Comparison of ENCODE assay signal across 18 mouse cellular contexts in genomic region chr14:24803001-24803655, GRCm38 (mm10).
DNase-seq lines count a peak whose midpoint lies in the region; ATAC-seq lines count a peak whose summit lies in the region.
"Had no signal": no experiment of that assay in that cellular context is flagged by ENCODE, and none has a peak within 500 bp of the region (broad histone marks: within the 10 kb centered on the region; RNA-seq: fewer than 3 reads in every experiment).

No protein-coding gene starts in this region.

- H3K4me1 ChIP-seq in kidney, embryonic 16.5 days (ENCODE audit: insufficient read depth, low read length): peaks cover 18% of the 10 kb centered on the region
- H3K4me1 ChIP-seq: liver, embryonic 13.5 days had no signal

- no peaks in the 10 kb centered on the region for H3K27me3 ChIP-seq in kidney, embryonic 16.5 days (ENCODE audit: insufficient read depth, low read length)
- H3K27me3 ChIP-seq: heart, embryonic 15.5 days; liver, embryonic 13.5 days had no signal

- peak overlapping the region; percentile 76; the same call in 1 of the 2 replicates for H3K27ac ChIP-seq in kidney, embryonic 16.5 days (ENCODE audit: low read length)
- H3K27ac ChIP-seq: heart, embryonic 15.5 days; hindbrain, postnatal 0 days; layer of hippocampus, adult 2 months; liver, embryonic 13.5 days had no signal

- 0 out of 2 replicates have a peak, but pooled peaks have one; percentile 35 for ATAC-seq in kidney, embryonic 16.5 days (ENCODE audit: low FRiP score, low TSS enrichment)
- ATAC-seq in megakaryocyte-erythroid progenitor cell, adult 5-6 weeks (replicated peaks; ENCODE audit: low FRiP score, low TSS enrichment, poor library complexity, severe bottlenecking): no peak
- ATAC-seq: forebrain, postnatal 0 days; hindbrain, postnatal 0 days; intestine, embryonic 16.5 days had no signal

- H3K4me3 ChIP-seq in kidney, embryonic 16.5 days (ENCODE audit: low read length): no peak overlapping the region
- H3K4me3 ChIP-seq: heart, embryonic 15.5 days; layer of hippocampus, adult 2 months; liver, embryonic 13.5 days had no signal

- H3K36me3 ChIP-seq in kidney, embryonic 16.5 days (ENCODE audit: insufficient read depth, low read length): no peaks in the 10 kb centered on the region
- H3K36me3 ChIP-seq: heart, embryonic 15.5 days; liver, embryonic 13.5 days had no signal

- no peaks in the 10 kb centered on the region for H3K9me3 ChIP-seq in kidney, embryonic 16.5 days (ENCODE audit: low read length)
- H3K9me3 ChIP-seq: heart, embryonic 15.5 days; liver, embryonic 13.5 days had no signal

- no peak overlapping the region for H3K4me2 ChIP-seq in kidney, embryonic 16.5 days (replicated peaks; ENCODE audit: low read depth, low read length)
- H3K4me2 ChIP-seq: heart, embryonic 15.5 days; liver, embryonic 13.5 days had no signal

- 48% methylated on average over 5 of the region's 5 CpGs for WGBS in kidney, embryonic 16.5 days

- H3K9ac ChIP-seq in kidney, embryonic 16.5 days (replicated peaks; ENCODE audit: low read length): no peak overlapping the region
- H3K9ac ChIP-seq: forebrain, postnatal 0 days; heart, embryonic 15.5 days; liver, embryonic 13.5 days had no signal

- DNase-seq in kidney, adult 18-20 months: peak; percentile 23
- no peak for DNase-seq in kidney, adult 8-10 months
- DNase-seq in 3134 (ENCODE audit: extremely low read depth, insufficient read length, low spot score): peak; percentile 32
- DNase-seq in Muller cell, postnatal 12 days (ENCODE audit: inconsistent ontology term): peak; percentile 56
- no peak for DNase-seq in lung, postnatal 14 days
- DNase-seq: cerebellum, adult 11 months; cerebellum, postnatal 10 days; forebrain, postnatal 0 days; heart, postnatal 4 days; liver, embryonic 13.5 days; lung, adult 2 months; thymus, postnatal 14 days had no signal

Comparison
In these comparisons a context has a peak if more than half of its experiments do, and no peak if none do; other contexts are left out.
1. DNase-seq: peak in kidney, adult 18-20 months (single experiment), 3134 (single experiment) and Muller cell, postnatal 12 days (single experiment); none in kidney, adult 8-10 months (0 of 2) and lung, postnatal 14 days (single experiment).